Comparison of ENCODE assay signal across 22 mouse cellular contexts in the genomic region with DNA sequence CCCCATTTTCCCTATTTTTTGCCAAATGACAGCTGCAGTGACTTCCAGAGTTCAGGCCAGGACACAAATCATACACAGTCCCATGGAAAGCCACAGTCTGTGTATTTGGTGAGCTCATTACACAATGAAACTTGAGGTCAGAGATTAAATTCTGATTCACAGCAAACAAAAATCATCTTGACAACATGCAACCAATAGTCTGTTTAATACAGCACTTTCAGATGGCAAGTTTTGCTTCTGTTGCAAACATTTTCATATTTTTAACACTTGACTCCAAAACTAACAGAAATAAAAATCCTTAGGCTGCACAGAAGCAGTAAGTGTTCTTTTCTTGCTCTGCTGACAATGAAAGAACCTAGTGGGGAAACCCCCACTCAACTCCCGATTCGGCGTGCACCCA. TPM values are rescaled to one million over a fixed set of nuclear protein-coding genes. Genes with fewer than 3 reads are reported as not detected.
"Had no signal": no experiment of that assay in that cellular context is flagged by ENCODE, and none has a peak within 500 bp of the region (broad histone marks: within the 10 kb centered on the region; RNA-seq: fewer than 3 reads in every experiment).

No protein-coding gene starts in this region.

- H3K9me3 ChIP-seq: intestine, embryonic 15.5 days; liver, embryonic 12.5 days; liver, embryonic 15.5 days; lung, embryonic 15.5 days; megakaryocyte, embryonic 14.5 days; neural tube, embryonic 13.5 days had no signal

- DNase-seq: kidney, adult 11 months; left cerebral cortex, postnatal 4 days; lung, adult 18-20 months; lung, postnatal 10 days; lung, postnatal 36 days; midbrain, embryonic 14.5 days; retina, postnatal 1 day; right cerebral cortex, postnatal 25 days; spleen, adult 18-20 months; thymus, adult 18-20 months; thymus, postnatal 36 days had no signal

- H3K36me3 ChIP-seq: intestine, embryonic 15.5 days; limb, embryonic 13.5 days; liver, embryonic 12.5 days; liver, embryonic 15.5 days; lung, embryonic 15.5 days; midbrain, embryonic 10.5 days; neural tube, embryonic 13.5 days had no signal

- H3K4me3 ChIP-seq: intestine, embryonic 15.5 days; limb, embryonic 13.5 days; liver, embryonic 12.5 days; liver, embryonic 15.5 days; lung, embryonic 15.5 days; megakaryocyte, embryonic 14.5 days; midbrain, embryonic 10.5 days; neural tube, embryonic 13.5 days had no signal

- H3K4me2 ChIP-seq: intestine, embryonic 15.5 days; limb, embryonic 13.5 days; liver, embryonic 12.5 days; liver, embryonic 15.5 days; lung, embryonic 15.5 days; neural tube, embryonic 13.5 days had no signal

- H3K9ac ChIP-seq: intestine, embryonic 15.5 days; limb, embryonic 13.5 days; liver, embryonic 12.5 days; liver, embryonic 15.5 days; lung, embryonic 15.5 days; neural tube, embryonic 13.5 days had no signal

- H3K27ac ChIP-seq: intestine, embryonic 15.5 days; limb, embryonic 13.5 days; liver, embryonic 12.5 days; liver, embryonic 15.5 days; lung, embryonic 15.5 days; midbrain, embryonic 10.5 days; neural tube, embryonic 13.5 days had no signal

- H3K27me3 ChIP-seq: intestine, embryonic 15.5 days; limb, embryonic 13.5 days; liver, embryonic 12.5 days; liver, embryonic 15.5 days; lung, embryonic 15.5 days; megakaryocyte, embryonic 14.5 days; neural tube, embryonic 13.5 days had no signal

- H3K4me1 ChIP-seq: intestine, embryonic 15.5 days; limb, embryonic 13.5 days; liver, embryonic 12.5 days; liver, embryonic 15.5 days; lung, embryonic 15.5 days; megakaryocyte, embryonic 14.5 days; neural tube, embryonic 13.5 days had no signal

- ATAC-seq: hindbrain, embryonic 16.5 days; intestine, embryonic 15.5 days; liver, embryonic 12.5 days had no signal

RNA-seq across cellular contexts. Expression of a gene that starts 12.0 kb away (rescaled TPM):
- polyA plus RNA-seq: hindbrain, embryonic 16.5 days; intestine, embryonic 15.5 days; limb, embryonic 13.5 days; liver, embryonic 12.5 days; liver, embryonic 15.5 days; lung, embryonic 15.5 days; midbrain, embryonic 10.5 days; midbrain, embryonic 14.5 days; neural tube, embryonic 13.5 days; stomach, embryonic 16.5 days; urinary bladder, adult 2 months had no signal
